Mouse (Mus musculus) E14TG2a.4 (cell line): Measurements from ENCODE around the gene Gm49366.

ENCODE experiments used
- CTCF ChIP-seq: conservative IDR thresholded peaks from 2 replicates; pipeline ENCODE4 v1.5.1; 2014; ENCODE audit warnings: low read length
- POU5F1 ChIP-seq: IDR thresholded peaks from 2 replicates; pipeline ENCODE4 v1.6.1; 2014; ENCODE audit warnings: low read length, borderline replicate concordance

- TF ChIP-seq CTCF (no peak), POU5F1 (no peak)
These were observed 25.0 kb upstream of the Gm49366 start for GRCm38 (mm10) chr12:84013701-84014100.
